Mouse (Mus musculus): ENCODE data around the gene Urod. TPM values are rescaled to one million over a fixed set of nuclear protein-coding genes. Genes with fewer than 3 reads are reported as not detected.

Urod gene
- 40.9 TPM for polyA plus RNA-seq (2017; shearing (Covaris generic))

DNA sequence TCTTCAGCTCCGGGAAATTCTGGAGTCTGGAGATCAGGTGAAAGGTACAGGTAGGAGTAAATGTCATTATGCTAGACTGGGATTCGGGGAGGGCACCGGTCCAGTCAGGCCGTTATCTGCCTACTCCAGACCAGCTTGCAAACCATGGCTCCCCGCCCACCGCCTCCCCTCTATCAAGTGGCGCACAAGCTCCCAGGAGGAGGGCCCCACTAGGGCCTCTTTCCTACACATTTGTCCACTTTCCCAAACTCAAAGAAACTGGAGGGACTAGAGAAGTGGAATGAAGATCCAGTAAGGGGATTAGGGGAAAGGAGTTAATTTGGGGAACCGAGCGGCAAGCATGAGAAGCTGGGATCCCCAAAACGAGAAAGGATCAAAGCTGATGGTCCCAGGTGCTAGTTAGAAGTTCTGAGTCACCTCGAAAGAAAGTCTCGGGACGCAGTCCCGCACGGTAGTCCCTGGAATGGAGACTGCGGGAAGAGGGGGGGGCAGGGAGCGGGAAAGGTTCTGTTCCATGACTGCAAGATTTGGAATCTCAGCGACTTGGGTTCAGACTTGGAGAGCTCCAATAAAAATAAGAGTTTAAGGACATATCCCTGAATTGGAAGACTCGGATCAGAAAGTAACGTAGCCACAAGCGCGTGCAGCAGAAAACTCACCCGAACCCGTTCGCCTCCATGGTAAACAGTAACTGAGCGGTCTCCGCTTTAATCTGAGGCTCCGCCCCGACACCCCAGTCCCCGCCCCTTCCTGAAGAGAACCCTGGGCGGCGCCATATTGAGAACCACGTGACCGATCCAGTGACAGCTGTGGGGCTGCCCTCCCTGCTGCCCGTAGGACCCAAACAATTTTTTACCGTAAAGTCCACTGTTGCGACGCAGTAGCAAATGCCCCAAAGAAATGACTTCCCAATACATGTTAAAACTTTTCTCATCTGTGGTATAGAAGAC, at the start of gene Urod:
TSS of gene Urod (minus strand) at position 742 of the 950 bp plus-strand sequence.

GRCm38 (mm10) chr4:117019206-117020134, 25.3 kb upstream of the Urod start, which contains the start of gene Eif2b3:
Eif2b3 (plus strand) TSS chr4:117019402.

GRCm38 (mm10) chr4:116995131-116995797, 1.1 kb upstream of the Urod start, which contains the start of gene Hectd3:
Hectd3 (plus strand) TSS chr4:116995317.

Other genes starting within 250 kb of the Urod start
- 31.4 TPM for gene Toe1, start 186.8 kb downstream of the Urod start, polyA plus RNA-seq (2017; shearing (Covaris generic))
- gene Mutyh, start 186.7 kb downstream of the Urod start, polyA plus RNA-seq (2017; shearing (Covaris generic)): 10.6 TPM
- gene Hpdl, start 172.7 kb downstream of the Urod start, polyA plus RNA-seq (2017; shearing (Covaris generic)): not detected
- gene Zswim5, start 117.0 kb downstream of the Urod start, polyA plus RNA-seq (2017; shearing (Covaris generic)): 0.24 TPM
- gene Hectd3, start 904 bp upstream of the Urod start, polyA plus RNA-seq (2017; shearing (Covaris generic)): 25.3 TPM
- gene Eif2b3, start 25.0 kb upstream of the Urod start, polyA plus RNA-seq (2017; shearing (Covaris generic)): 20.9 TPM
- gene Ptch2, start 101.7 kb upstream of the Urod start, polyA plus RNA-seq (2017; shearing (Covaris generic)): not detected
- 32.3 TPM for gene Btbd19, start 131.3 kb upstream of the Urod start, polyA plus RNA-seq (2017; shearing (Covaris generic))
- 0.56 TPM for gene Tctex1d4, start 132.4 kb upstream of the Urod start, polyA plus RNA-seq (2017; shearing (Covaris generic))
- gene Plk3, start 139.6 kb upstream of the Urod start, polyA plus RNA-seq (2017; shearing (Covaris generic)): 270 TPM
- gene Rps8, start 161.8 kb upstream of the Urod start, polyA plus RNA-seq (2017; shearing (Covaris generic)): 490 TPM
- 0.32 TPM for gene Kif2c, start 188.2 kb upstream of the Urod start, polyA plus RNA-seq (2017; shearing (Covaris generic))

Data from effector memory CD4-positive, alpha-beta T cell, adult 5 months (primary cell).